Mouse (Mus musculus) liver, postnatal 0 days (tissue): ENCODE data around the gene Gm17581. TPM values are rescaled to one million over a fixed set of nuclear protein-coding genes. Genes with fewer than 3 reads are reported as not detected.
"Not testable (repeated sequence)": the region's sequence is repeated elsewhere in the genome, so short reads cannot be mapped to it uniquely, and the experiment has no call there.

Source experiments
- ATAC-seq: fragments of 200-750 bp; cut with Nextera tagmentation; 2 replicates; pipeline ENCODE4 v1.8.0; 2017; ENCODE audit warnings: mild to moderate bottlenecking, moderate library complexity
- DNase-seq: peaks from one replicate; pipeline ENCODE4 v3.0.0-alpha.2; 2016
- H3K27ac ChIP-seq: fragments of 300-500 bp; sonication (generic); 2 replicates; pipeline ENCODE4 v1.5.1; 2014; ENCODE audit warnings: antibody characterized with exemption, moderate library complexity, mild to moderate bottlenecking, low read depth
- H3K27me3 ChIP-seq: fragments of 300-500 bp; sonication (generic); 2 replicates; pipeline ENCODE4 v1.6.1; 2014; ENCODE audit warnings: low read length, control low read depth, mixed read lengths; ENCODE audit not compliant: insufficient read depth
- H3K36me3 ChIP-seq: fragments of 300-500 bp; sonication (generic); replicated peaks from 2 replicates; pipeline ENCODE4 v1.6.1; 2014; ENCODE audit warnings: mild to moderate bottlenecking, control low read depth, low read length, moderate library complexity, mixed read lengths; ENCODE audit not compliant: insufficient read depth
- H3K4me1 ChIP-seq: fragments of 300-500 bp; sonication (generic); 2 replicates; pipeline ENCODE4 v1.6.1; 2014; ENCODE audit warnings: antibody characterized with exemption, mild to moderate bottlenecking, control low read depth; ENCODE audit not compliant: insufficient read depth
- H3K4me2 ChIP-seq: fragments of 300-500 bp; sonication (generic); 2 replicates; pipeline ENCODE4 v1.6.1; 2014; ENCODE audit warnings: low read depth, mild to moderate bottlenecking, low read length, moderate library complexity, mixed read lengths
- H3K4me3 ChIP-seq: fragments of 300-500 bp; sonication (generic); 2 replicates; pipeline ENCODE4 v1.5.1; 2014; ENCODE audit warnings: low read depth, low read length
- H3K9ac ChIP-seq: fragments of 300-500 bp; sonication (generic); replicated peaks from 2 replicates; pipeline ENCODE4 v1.6.1; 2014; ENCODE audit warnings: mild to moderate bottlenecking, moderate library complexity
- H3K9me3 ChIP-seq: fragments of 300-500 bp; sonication (generic); 2 replicates; pipeline ENCODE4 v1.6.1; 2016; ENCODE audit warnings: mild to moderate bottlenecking, control low read depth, low read length, mixed read lengths
- CTCF ChIP-seq: sonication (generic); IDR thresholded peaks from 2 replicates; pipeline ENCODE4 v1.5.1; 2016; ENCODE audit warnings: antibody characterized with exemption, low read depth
- EP300 ChIP-seq: IDR thresholded peaks from 2 replicates; pipeline ENCODE4 v1.6.1; 2016; ENCODE audit warnings: antibody characterized with exemption, low read depth, mild to moderate bottlenecking
- WGBS: fragments of 180-500 bp; shearing (Covaris S2); extraction: QIAGEN DNeasy Blood & Tissue Kit; methylation state at CpG from one replicate; pipeline ENCODE4 v1.1.7; 2014; ENCODE audit not compliant: insufficient replicate concordance; 5-methylcytosine and 5-hydroxymethylcytosine counted together
- polyA plus RNA-seq: library from polyadenylated mRNA; unstranded; fragments of >200 nt; fragmentation: Nextera tagmentation; extraction: Ambion mirVana; gene quantifications from 2 replicates; pipeline ENCODE4 v1.2.1, GENCODE M21; 2015

The Gm17581 gene
- polyA plus RNA-seq = not detected in 2 replicates

DNA sequence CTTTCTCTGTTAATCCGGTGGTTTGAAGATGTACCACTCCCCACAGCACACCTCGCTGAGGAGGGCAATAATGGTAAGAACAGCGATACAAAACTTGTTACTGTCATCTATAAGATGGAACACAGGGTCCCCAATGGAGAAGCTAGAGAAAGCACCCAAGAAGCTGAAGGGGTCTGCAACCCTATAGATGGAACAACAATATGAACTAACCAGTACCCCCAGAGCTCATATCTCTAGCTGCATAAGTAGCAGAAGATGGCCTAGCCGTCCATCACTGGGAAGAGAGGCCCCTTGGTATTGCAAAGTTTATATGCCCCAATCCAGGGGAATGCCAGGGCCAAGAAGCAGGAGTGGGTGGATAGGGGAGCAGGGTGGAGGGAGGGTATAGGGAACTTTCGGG is at the start of gene Gm17581:
Gene Gm17581, minus strand, starts transcription at position 101 of the 400 bp plus-strand sequence.
- H3K27ac ChIP-seq, DNase-seq, H3K9ac ChIP-seq, H3K4me2 ChIP-seq, H3K27me3 ChIP-seq, H3K9me3 ChIP-seq, ATAC-seq, H3K36me3 ChIP-seq, H3K4me1 ChIP-seq, H3K4me3 ChIP-seq: not testable (repeated sequence)
- WGBS = 78% methylated on average over 5 of the region's 5 CpGs

DNA sequence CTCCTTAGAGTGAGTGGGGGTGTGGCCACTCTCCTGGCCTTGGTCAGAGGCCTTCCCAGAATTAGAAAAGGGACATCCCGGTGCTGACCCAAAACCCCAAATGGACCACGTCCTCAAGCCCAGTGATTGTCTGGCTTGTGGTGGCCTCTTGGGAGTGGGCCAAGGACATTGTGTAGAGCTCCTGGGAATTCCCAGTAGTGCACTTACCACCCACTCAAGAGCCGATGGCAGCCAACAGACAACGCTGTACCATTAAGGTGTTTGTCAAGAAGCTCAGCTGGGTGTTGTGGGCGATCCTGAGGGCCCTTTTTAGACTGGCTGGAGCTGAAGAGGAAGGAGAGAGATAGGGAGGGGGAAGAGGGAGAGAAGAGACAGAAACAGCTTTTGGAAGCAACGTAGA is 48.9 kb upstream of the Gm17581 start:
- no peak overlapping the region for H3K4me2 ChIP-seq
- WGBS = 69% methylated on average over 6 of the region's 6 CpGs

GRCm38 (mm10) chr2:155779506-155779905 is 43.8 kb upstream of the Gm17581 start:
- Histone ChIP-seq H3K4me3 (no peak overlapping the region), H3K27ac (no peak overlapping the region), H3K36me3 (no peaks in the 10 kb centered on the region), H3K4me2 (no peak overlapping the region), H3K9ac (no peak overlapping the region), H3K9me3 (no peaks in the 10 kb centered on the region), H3K4me1 (no peaks in the 10 kb centered on the region), H3K27me3 (peaks cover 30% of the 10 kb centered on the region)
- ATAC-seq (no peak), DNase-seq (no peak)
- no peak for TF ChIP-seq CTCF
- TF ChIP-seq EP300 = no peak
- WGBS = 72% methylated on average over 3 of the region's 3 CpGs

More for the DNA sequence above, 48.9 kb upstream of the Gm17581 start:
- TF ChIP-seq EP300 (no peak), CTCF (no peak)
- Histone ChIP-seq H3K27ac (no peak overlapping the region), H3K4me3 (no peak overlapping the region), H3K36me3 (no peaks in the 10 kb centered on the region), H3K27me3 (no peaks in the 10 kb centered on the region), H3K9ac (no peak overlapping the region), H3K9me3 (no peaks in the 10 kb centered on the region), H3K4me1 (no peaks in the 10 kb centered on the region)
- ATAC-seq (no peak), DNase-seq (no peak)

DNA sequence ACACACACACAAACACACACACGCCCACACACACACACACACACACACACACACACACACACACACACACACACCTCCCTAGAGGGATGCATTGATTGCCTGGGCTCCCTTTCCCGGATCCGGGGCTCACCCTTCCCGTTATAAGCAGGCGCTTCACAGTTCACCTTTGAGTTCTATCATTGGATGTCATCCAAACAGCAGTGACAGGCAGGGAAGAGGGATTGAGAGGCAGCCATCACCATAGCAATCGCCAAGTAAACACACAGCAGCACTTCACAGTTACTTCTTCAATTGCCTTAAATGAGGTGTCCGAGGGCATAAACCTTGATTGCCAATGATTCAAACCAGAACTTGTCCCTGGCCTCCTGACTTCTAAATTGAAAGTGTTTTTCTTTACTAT is 43.4 kb upstream of the Gm17581 start:
- Histone ChIP-seq H3K4me3 (no peak overlapping the region), H3K27me3 (peaks cover 35% of the 10 kb centered on the region), H3K27ac (no peak overlapping the region), H3K4me1 (no peaks in the 10 kb centered on the region), H3K4me2 (no peak overlapping the region), H3K9me3 (no peaks in the 10 kb centered on the region), H3K9ac (no peak overlapping the region), H3K36me3 (no peaks in the 10 kb centered on the region)
- TF ChIP-seq CTCF = no peak
- no peak for TF ChIP-seq EP300
- WGBS = 45% methylated on average over 7 of the region's 7 CpGs
- DNase-seq = no peak
- ATAC-seq = peak; percentile 58

DNA sequence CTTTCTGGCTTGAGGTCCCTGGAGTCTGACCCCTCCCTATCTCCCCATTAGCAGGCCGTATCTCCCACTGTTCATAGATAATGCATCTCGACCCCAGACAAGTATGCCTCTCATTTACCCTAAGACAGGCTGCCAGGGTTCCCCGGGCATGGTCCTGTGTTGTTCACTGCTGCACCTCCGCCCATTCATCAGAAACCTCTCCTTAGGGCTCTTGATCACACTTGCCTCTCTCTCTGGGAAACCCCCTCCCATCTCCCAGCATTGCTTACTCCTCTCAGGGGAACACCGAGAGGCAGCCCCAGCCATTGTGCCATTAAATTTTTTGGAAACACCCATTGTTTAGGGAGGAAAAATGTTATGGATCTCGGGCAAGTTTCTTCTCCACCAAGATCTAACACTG is 42.3 kb upstream of the Gm17581 start:
- H3K36me3 ChIP-seq = no peaks in the 10 kb centered on the region
- H3K27me3 ChIP-seq = peaks cover 45% of the 10 kb centered on the region
- ATAC-seq (no peak), DNase-seq (no peak)
- no peak overlapping the region for H3K9ac ChIP-seq
- WGBS = 61% methylated on average over 6 of the region's 6 CpGs
- TF ChIP-seq CTCF (no peak), EP300 (no peak)
- no peak overlapping the region for H3K4me3 ChIP-seq
- H3K4me2 ChIP-seq = no peak overlapping the region
- no peaks in the 10 kb centered on the region for H3K4me1 ChIP-seq
- no peak overlapping the region for H3K27ac ChIP-seq
- H3K9me3 ChIP-seq = no peaks in the 10 kb centered on the region

DNA sequence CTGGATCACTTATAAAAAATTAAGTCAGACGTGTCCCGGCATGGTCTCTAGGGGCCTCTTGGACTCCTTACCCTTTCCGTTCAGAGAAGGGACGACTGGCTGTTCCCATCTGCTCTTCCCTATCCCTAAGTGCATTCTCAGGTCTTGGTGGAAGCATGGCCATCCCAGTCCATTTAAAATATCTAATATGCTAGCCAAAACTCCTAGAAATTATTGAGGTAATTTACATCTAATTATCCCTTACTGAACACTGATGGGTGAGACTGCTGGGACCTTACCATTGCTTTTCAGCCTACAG is 42.0 kb upstream of the Gm17581 start:
- H3K27me3 ChIP-seq = peaks cover 49% of the 10 kb centered on the region
- no peak for ATAC-seq
- TF ChIP-seq EP300 (no peak), CTCF (no peak)

GRCm38 (mm10) chr2:155776824-155777687 is 41.4 kb upstream of the Gm17581 start:
- H3K36me3 ChIP-seq = no peaks in the 10 kb centered on the region
- ATAC-seq (no peak), DNase-seq (no peak)
- H3K27me3 ChIP-seq = peaks cover 50% of the 10 kb centered on the region
- no peak for TF ChIP-seq EP300
- no peak for TF ChIP-seq CTCF
- H3K4me1 ChIP-seq = no peaks in the 10 kb centered on the region
- no peak overlapping the region for H3K27ac ChIP-seq
- 61% methylated on average over 10 of the region's 10 CpGs for WGBS
- H3K9me3 ChIP-seq = no peaks in the 10 kb centered on the region
- no peak overlapping the region for H3K9ac ChIP-seq
- no peak overlapping the region for H3K4me2 ChIP-seq
- no peak overlapping the region for H3K4me3 ChIP-seq

More for the DNA sequence above, 42.0 kb upstream of the Gm17581 start:
- H3K27ac ChIP-seq = no peak overlapping the region
- 76% methylated on average over 4 of the region's 4 CpGs for WGBS
- H3K4me1 ChIP-seq = no peaks in the 10 kb centered on the region
- H3K36me3 ChIP-seq = no peaks in the 10 kb centered on the region
- H3K9ac ChIP-seq = no peak overlapping the region
- no peaks in the 10 kb centered on the region for H3K9me3 ChIP-seq
- DNase-seq = no peak
- H3K4me3 ChIP-seq = no peak overlapping the region
- no peak overlapping the region for H3K4me2 ChIP-seq
